Mouse (Mus musculus) left cerebral cortex, adult 2 months (tissue): ENCODE results near the gene Pdzd2. TPM values are rescaled to one million over a fixed set of nuclear protein-coding genes. Genes with fewer than 3 reads are reported as not detected.

ENCODE experiments used
- DNase-seq, 2 experiments: peaks; one replicate each; pipeline ENCODE4 v3.0.0; 2021 to 2022; ENCODE audit warnings: low spot score in 2 of 2, mixed read lengths in 1 of 2; ENCODE audit errors: extremely low spot score in 1 of 2
- H3K27ac ChIP-seq: fragments of 200-600 bp; 2 replicates; pipeline ENCODE4 v1.8.1; 2022
- H3K4me3 ChIP-seq: fragments of 200-600 bp; 2 replicates; pipeline ENCODE4 v1.8.1; 2022
- CTCF ChIP-seq: fragments of 200-600 bp; IDR thresholded peaks from 2 replicates; pipeline ENCODE4 v1.8.1; 2022; ENCODE audit warnings: antibody characterized with exemption, mild to moderate bottlenecking, moderate library complexity
- intact Hi-C: fragments of 180-260 bp; cut with DNase I; formaldehyde crosslinking; loops from one replicate; pipeline ENCODE4 v1.15.1; 2025
- total RNA-seq, 2 experiments: library from RNA; stranded (reverse); gene quantifications; 2 replicates each; pipeline ENCODE4 v1.2.3; 2021

Pdzd2 gene
- total RNA-seq, 2 experiments from 2014 or later: 86.1 to 93.1 TPM

- TF ChIP-seq CTCF: no peak
- DNase-seq: no peak
- H3K4me3 ChIP-seq: no peak overlapping the region
- intact Hi-C loops: no loop called here
- H3K27ac ChIP-seq: no peak overlapping the region
These were observed 206.5 kb downstream of the Pdzd2 start for GRCm38 (mm10) chr15:12533254-12533653.

DNA sequence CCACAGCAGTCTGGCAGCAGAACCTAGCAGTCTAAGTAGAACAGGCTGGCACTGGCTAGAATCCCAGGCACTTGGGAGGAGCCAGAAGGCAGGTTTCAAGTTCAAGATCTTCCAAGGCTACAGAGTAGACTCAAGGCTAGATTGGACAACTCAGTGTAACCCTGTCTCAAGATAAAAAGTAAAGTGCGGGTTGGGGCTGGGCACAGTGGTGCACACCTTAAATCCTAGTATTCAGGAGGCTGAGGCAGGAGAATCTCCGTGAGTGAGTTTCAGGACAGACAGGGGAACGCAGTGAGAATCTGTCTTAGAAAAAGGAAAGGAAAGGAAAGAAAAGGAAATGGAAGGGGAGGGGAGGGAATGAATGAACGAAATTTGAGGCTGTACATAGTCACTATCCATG, 207.2 kb downstream of the Pdzd2 start:
- intact Hi-C loops: no loop called here
- Histone ChIP-seq H3K27ac (no peak overlapping the region), H3K4me3 (no peak overlapping the region)
- DNase-seq: no peak
- no peak for TF ChIP-seq CTCF

DNA sequence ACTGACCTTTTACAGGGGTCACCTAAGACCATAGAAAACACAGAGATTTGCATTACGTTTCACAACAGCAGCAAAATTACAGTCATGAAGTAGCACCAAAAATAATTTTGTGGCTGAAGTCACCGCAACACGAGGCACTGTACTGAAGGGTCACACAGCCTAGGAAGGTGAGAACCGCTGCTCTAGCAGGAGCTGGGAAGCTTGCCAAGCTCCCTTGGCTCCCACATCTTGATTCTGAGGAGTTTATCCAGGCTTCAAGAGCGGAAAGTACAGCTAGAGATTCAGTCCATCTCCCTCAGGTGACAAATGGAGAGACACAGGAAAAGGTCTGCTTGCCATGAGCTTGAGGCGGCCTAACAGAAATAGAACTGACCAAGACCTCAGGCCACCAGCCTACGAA, 216.9 kb downstream of the Pdzd2 start:
- intact Hi-C loops: no loop called here
- TF ChIP-seq CTCF: no peak
- DNase-seq: no peak
- Histone ChIP-seq H3K27ac (no peak overlapping the region), H3K4me3 (no peak overlapping the region)

GRCm38 (mm10) chr15:12520292-12520691, 219.4 kb downstream of the Pdzd2 start:
- Histone ChIP-seq H3K4me3 (no peak overlapping the region), H3K27ac (no peak overlapping the region)
- DNase-seq: no peak
- intact Hi-C loops: no loop called here
- no peak for TF ChIP-seq CTCF

DNA sequence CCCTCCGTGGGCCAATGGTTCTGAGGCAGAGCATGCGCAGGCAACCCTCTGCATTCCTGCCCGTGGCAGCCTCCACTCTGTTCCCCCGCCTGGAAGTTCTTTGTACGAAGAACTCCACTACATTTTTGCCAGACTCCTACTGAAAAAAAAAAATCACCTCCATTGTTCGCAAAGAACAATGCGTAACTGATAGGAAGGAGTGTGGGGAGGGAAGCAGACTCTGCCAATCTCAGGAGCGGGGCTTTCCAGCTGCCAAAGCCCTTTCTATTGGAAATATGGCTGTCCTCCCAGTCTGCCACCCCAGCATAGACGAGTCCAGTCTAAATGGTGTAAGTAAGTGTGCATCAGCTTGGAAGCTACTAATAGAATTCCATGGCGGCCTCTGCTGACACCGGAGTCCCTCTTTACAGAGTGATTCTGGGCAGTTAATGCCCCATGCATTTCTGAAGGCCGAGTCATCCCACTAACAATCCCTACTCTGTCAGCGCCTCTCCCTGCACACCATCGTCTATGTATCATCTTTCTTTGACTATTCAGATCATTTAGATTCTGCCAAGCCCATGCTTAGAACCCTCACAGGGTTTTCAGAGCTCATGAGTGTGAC, 221.3 kb downstream of the Pdzd2 start:
- DNase-seq: no peak
- H3K27ac ChIP-seq: no peak overlapping the region
- TF ChIP-seq CTCF: no peak
- H3K4me3 ChIP-seq: no peak overlapping the region
- intact Hi-C loops: no loop called here

DNA sequence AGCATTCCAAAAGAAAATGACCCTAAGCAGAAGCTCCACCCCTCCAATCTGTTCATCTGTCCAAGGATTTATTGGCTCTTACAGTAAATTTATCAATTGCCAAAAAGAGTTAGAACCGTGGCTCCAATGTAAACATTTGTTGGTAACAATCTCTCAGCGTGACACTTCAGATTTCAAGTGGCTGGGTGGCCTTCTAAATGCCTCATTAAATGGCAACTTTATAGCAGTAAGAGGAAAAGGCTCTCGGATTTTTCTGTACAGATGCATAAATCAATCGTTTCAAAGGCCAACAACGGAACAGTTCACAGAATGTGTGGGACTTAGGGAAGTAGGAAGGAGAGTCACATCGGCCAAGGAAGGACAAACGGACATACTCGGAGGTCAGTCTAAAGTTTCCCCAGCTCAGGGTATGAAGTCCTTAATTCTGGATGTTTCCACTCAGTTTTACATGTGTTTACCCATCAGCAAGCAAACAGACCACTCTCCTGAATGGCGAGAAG, 222.4 kb downstream of the Pdzd2 start:
- intact Hi-C loops: no loop called here
- Histone ChIP-seq H3K27ac (no peak overlapping the region), H3K4me3 (no peak overlapping the region)
- no peak for DNase-seq
- no peak for TF ChIP-seq CTCF

DNA sequence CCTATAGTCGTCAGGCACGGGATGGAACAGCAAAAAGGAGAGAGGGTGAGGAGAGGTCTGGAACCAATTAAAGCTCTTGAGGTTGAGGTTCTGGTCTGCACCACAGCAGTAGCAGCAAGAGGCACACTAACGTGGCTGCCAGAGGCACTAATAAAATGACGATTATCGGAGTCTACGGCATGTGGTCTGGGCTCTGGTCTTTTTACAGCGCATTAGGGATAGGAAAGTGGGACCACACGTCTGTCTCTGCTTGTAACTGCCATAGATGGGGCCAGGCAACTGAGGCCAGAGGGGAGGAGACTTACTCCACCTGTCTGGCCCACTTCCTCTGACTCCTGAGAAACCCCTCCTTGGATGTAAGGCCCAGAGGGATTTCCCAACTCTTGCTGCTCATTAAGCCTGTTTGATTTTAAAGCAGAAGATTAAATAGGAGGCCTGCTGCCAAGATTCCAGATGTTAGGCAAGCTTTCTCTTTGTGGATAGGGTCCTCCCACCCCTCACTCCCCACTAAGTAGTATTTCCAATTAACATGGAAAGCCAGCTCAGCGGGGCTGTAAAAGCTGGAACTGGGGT, 224.4 kb downstream of the Pdzd2 start:
- Histone ChIP-seq H3K27ac (no peak overlapping the region), H3K4me3 (no peak overlapping the region)
- intact Hi-C loops: no loop called here
- no peak for TF ChIP-seq CTCF
- no peak for DNase-seq

DNA sequence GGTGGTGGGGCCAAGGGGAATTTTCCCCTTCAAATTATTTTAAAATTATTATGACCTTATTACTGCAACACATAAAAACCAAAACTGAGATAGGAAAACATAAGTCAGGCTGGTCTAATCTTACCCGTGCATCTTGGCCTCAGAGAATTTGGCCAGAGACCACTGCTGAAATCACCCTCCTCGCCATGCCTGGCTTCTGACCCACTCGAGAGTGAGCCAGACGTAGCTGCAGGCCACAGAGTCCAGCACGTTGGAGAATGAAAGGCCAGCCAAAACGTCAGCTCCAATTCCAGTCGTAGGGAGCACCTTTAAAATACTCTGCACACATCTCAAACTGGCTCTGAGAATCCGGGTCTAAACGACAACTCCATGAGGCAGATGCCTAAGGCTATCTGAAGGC, 226.2 kb downstream of the Pdzd2 start:
- TF ChIP-seq CTCF: no peak
- Histone ChIP-seq H3K27ac (no peak overlapping the region), H3K4me3 (no peak overlapping the region)
- intact Hi-C loops: no loop called here
- no peak for DNase-seq

DNA sequence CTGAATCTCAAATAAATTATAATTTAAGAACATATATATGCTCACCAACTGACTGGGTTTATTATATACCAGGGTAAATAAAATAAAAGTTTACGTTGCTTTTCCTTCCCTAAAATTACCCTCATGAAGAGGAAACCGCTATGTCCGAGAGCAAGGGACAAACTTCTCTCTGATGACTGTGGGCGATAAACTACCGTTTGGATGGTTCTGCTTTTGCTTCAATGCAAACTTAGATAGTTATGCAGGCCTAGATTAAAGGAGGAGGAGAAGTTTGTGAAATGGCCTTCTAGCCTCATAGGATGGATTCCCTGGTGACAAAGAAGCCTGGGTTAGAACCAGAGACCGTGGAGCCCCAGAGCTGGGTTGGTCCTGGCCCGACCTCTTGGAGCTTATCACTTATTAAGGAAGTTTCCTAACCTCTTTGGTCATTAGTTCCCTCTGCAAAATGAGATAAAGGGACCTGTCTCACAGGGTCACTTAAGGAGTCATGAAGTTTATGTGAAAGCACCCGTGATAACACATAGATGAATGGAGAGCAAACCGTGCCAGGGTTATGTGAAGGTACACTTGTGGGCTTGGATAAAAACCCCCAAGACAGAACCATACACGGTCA, 230.9 kb downstream of the Pdzd2 start:
- DNase-seq: no peak
- TF ChIP-seq CTCF: no peak
- Histone ChIP-seq H3K4me3 (no peak overlapping the region), H3K27ac (no peak overlapping the region)
- intact Hi-C loops: no loop called here

DNA sequence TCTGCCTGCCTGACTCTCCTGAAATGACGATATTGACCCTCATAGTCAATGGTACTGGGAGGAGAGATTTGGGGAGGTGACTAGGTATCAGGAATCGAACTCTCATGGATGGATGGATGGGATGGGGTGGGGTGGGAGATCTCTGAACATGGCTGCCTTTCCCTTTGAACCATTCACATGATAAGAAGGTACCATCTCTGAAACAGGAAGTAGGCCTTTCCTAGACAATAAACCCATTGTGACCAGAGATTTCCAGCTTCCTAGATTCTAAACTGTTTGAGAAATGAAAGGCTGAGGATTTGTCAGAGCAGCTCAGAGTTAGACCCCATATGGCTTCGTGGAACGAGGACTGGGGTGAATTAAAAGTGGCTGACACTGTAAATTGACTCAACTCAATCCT, 232.2 kb downstream of the Pdzd2 start:
- intact Hi-C loops: no loop called here
- TF ChIP-seq CTCF: no peak
- DNase-seq: no peak
- no peak overlapping the region for H3K4me3 ChIP-seq
- H3K27ac ChIP-seq: no peak overlapping the region

GRCm38 (mm10) chr15:12506514-12506913, 233.2 kb downstream of the Pdzd2 start:
- TF ChIP-seq CTCF: no peak
- DNase-seq: no peak
- intact Hi-C loops: no loop called here
- Histone ChIP-seq H3K27ac (no peak overlapping the region), H3K4me3 (no peak overlapping the region)

GRCm38 (mm10) chr15:12506085-12506484, 233.6 kb downstream of the Pdzd2 start:
- intact Hi-C loops: no loop called here
- Histone ChIP-seq H3K4me3 (no peak overlapping the region), H3K27ac (no peak overlapping the region)
- no peak for TF ChIP-seq CTCF
- DNase-seq: no peak

DNA sequence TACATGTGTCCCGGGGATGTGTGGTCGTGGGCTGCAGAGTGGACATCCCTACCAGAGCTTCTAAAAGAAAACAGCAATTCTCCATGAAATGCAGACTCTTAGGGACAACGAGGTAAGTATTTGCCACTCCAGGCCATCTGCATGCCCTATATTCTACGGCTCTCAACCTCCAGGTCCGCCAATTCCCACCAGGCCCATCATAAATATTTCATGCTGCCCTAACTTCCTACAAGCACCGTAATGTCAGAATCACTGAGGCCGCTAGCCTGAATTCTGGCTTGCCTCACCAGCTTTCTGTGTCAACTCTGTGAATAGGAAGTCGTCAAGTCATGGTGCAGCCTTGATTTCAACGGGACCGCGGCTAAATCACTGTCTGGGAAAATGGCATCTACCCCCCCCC, 234.2 kb downstream of the Pdzd2 start:
- Histone ChIP-seq H3K4me3 (no peak overlapping the region), H3K27ac (no peak overlapping the region)
- no peak for DNase-seq
- no peak for TF ChIP-seq CTCF
- intact Hi-C loops: no loop called here
